Mouse (Mus musculus): ENCODE data around the gene Git1. TPM values are rescaled to one million over a fixed set of nuclear protein-coding genes. Genes with fewer than 3 reads are reported as not detected.

The Git1 gene
- polyA plus RNA-seq, 1 experiment, result 16.1 TPM

GRCm38 (mm10) chr11:77468397-77468796, 25.0 kb upstream of the Git1 start:
- Histone ChIP-seq H3K4me1 (ENCODE audit: control insufficient read depth, insufficient read depth, low read length) (no peaks in the 10 kb centered on the region), H3K27ac (ENCODE audit: control insufficient read depth, insufficient read depth, low read depth, low read length, poor library complexity) (no peak overlapping the region), H3K4me3 (replicated peaks; ENCODE audit: control insufficient read depth, low read depth, low read length) (no peak overlapping the region)
- no peak for TF ChIP-seq CTCF (IDR thresholded peaks at IDR 0.05; ENCODE audit: control insufficient read depth, insufficient read depth, low read length)
- no peak for TF ChIP-seq POLR2A (IDR thresholded peaks at IDR 0.05; ENCODE audit: borderline replicate concordance, control insufficient read depth, low read depth, low read length)
- 83% methylated on average over 9 of the region's 9 CpGs for WGBS

- Histone ChIP-seq H3K4me1 (ENCODE audit: control insufficient read depth, insufficient read depth, low read length) (no peaks in the 10 kb centered on the region), H3K27ac (ENCODE audit: control insufficient read depth, insufficient read depth, low read depth, low read length, poor library complexity) (no peak overlapping the region), H3K4me3 (replicated peaks; ENCODE audit: control insufficient read depth, low read depth, low read length) (no peak overlapping the region)
- TF ChIP-seq CTCF (IDR thresholded peaks at IDR 0.05; ENCODE audit: control insufficient read depth, insufficient read depth, low read length), result no peak
- WGBS, result 95% methylated on average over 29 of the region's 29 CpGs
Observed at GRCm38 (mm10) chr11:77471407-77471806, 22.0 kb upstream of the Git1 start.

- H3K4me3 ChIP-seq (replicated peaks; ENCODE audit: control insufficient read depth, low read depth, low read length), result no peak overlapping the region
- H3K27ac ChIP-seq (ENCODE audit: control insufficient read depth, insufficient read depth, low read depth, low read length, poor library complexity), result no peak overlapping the region
- WGBS, result 92% methylated on average over 16 of the region's 16 CpGs
- no peak for TF ChIP-seq POLR2A (IDR thresholded peaks at IDR 0.05; ENCODE audit: borderline replicate concordance, control insufficient read depth, low read depth, low read length)
- no peak for TF ChIP-seq CTCF (IDR thresholded peaks at IDR 0.05; ENCODE audit: control insufficient read depth, insufficient read depth, low read length)
- no peaks in the 10 kb centered on the region for H3K4me1 ChIP-seq (ENCODE audit: control insufficient read depth, insufficient read depth, low read length)
Observed at GRCm38 (mm10) chr11:77472775-77473174, 20.6 kb upstream of the Git1 start.

DNA sequence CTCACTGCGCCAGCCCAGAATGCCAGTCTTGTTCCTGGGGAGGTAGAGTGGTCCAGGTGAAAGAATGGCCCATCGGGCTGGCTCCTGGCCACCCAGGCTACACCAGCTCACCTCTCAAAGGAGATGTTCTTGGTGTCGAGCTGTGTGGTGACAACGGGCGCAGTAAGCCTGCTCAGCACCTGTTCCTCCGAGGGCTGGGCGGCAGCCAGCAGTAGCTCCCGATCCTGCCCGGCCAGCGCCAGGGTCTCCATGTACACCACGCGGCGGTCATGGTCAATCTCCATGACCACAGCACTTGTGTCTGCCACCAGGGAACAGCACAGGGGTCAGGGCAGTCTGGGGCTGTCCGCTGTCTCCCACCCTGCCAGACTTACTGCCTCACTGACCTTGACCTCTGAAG, 17.1 kb upstream of the Git1 start:
- no peak overlapping the region for H3K27ac ChIP-seq (ENCODE audit: control insufficient read depth, insufficient read depth, low read depth, low read length, poor library complexity)
- TF ChIP-seq CTCF (IDR thresholded peaks at IDR 0.05; ENCODE audit: control insufficient read depth, insufficient read depth, low read length) (no peak), POLR2A (IDR thresholded peaks at IDR 0.05; ENCODE audit: borderline replicate concordance, control insufficient read depth, low read depth, low read length) (0 out of 2 replicates have a peak, but pooled peaks have one; percentile 16)
- no peaks in the 10 kb centered on the region for H3K4me1 ChIP-seq (ENCODE audit: control insufficient read depth, insufficient read depth, low read length)
- WGBS, result 93% methylated on average over 14 of the region's 14 CpGs
- H3K4me3 ChIP-seq (replicated peaks; ENCODE audit: control insufficient read depth, low read depth, low read length), result no peak overlapping the region

GRCm38 (mm10) chr11:77476895-77477294, 16.5 kb upstream of the Git1 start:
- TF ChIP-seq POLR2A (IDR thresholded peaks at IDR 0.05; ENCODE audit: borderline replicate concordance, control insufficient read depth, low read depth, low read length), result no peak
- TF ChIP-seq CTCF (IDR thresholded peaks at IDR 0.05; ENCODE audit: control insufficient read depth, insufficient read depth, low read length), result no peak
- 86% methylated on average over 6 of the region's 6 CpGs for WGBS
- no peaks in the 10 kb centered on the region for H3K4me1 ChIP-seq (ENCODE audit: control insufficient read depth, insufficient read depth, low read length)
- no peak overlapping the region for H3K4me3 ChIP-seq (replicated peaks; ENCODE audit: control insufficient read depth, low read depth, low read length)
- H3K27ac ChIP-seq (ENCODE audit: control insufficient read depth, insufficient read depth, low read depth, low read length, poor library complexity), result no peak overlapping the region

DNA sequence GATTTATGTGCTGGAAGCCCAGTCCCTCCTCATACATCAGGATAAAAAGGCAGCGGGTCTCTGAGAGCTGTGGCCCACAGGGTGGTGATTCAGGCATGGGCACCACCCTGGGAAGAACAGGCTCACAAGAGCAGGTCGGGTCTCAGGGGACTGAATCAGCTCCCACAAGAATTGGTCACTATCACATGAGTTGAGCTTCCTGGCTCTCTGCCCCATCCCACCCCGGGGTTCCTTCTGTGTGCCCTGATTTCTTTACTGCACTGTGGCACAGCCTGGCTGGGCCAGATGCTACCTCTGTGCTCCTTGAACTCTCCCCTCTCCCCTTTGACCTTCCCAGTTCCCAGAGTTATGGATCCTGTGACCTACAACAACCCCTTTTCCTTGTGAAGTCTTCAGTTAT, 10.3 kb upstream of the Git1 start:
- Histone ChIP-seq H3K4me3 (replicated peaks; ENCODE audit: control insufficient read depth, low read depth, low read length) (no peak overlapping the region), H3K27ac (ENCODE audit: control insufficient read depth, insufficient read depth, low read depth, low read length, poor library complexity) (no peak overlapping the region), H3K4me1 (ENCODE audit: control insufficient read depth, insufficient read depth, low read length) (peaks cover 3% of the 10 kb centered on the region)
- 44% methylated on average over 3 of the region's 3 CpGs for WGBS
- TF ChIP-seq POLR2A (IDR thresholded peaks at IDR 0.05; ENCODE audit: borderline replicate concordance, control insufficient read depth, low read depth, low read length) (no peak), CTCF (IDR thresholded peaks at IDR 0.05; ENCODE audit: control insufficient read depth, insufficient read depth, low read length) (no peak)

DNA sequence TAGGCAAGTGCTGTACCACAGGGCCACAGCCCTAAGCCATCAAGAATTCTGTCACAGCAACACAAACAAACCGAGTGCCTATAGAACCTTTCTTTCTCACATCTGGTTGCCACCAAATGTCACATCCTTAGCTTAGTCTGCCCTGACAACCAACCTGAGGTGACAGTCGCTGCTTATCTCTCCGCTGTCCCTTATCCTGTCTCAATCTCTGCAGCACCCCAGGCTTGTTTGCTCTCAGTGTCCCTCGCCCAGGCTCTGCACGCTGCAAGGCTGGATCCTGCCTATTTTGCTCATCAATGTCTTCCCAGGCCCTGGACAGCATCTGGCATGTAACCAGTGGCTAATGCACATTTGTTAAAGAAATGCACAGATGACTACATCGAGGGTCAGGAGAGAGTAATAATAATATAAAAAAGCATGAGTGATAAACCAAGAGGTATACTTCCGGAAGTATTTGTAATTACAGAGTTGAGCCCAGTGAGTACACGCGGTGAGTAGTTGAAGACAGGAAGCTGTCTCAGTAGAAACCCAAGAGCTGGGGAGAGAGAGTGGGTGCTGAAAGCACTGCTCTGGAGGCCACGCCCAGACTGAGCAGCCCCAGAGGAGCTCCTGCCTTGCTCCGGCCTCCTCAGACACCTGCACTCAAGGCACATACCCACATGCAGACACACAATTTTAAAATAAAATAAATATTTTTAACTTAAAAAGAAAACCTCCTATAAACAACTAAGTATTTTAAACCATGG, 9.7 kb upstream of the Git1 start:
- H3K4me1 ChIP-seq (ENCODE audit: control insufficient read depth, insufficient read depth, low read length), result peaks cover 3% of the 10 kb centered on the region
- no peak for TF ChIP-seq CTCF (IDR thresholded peaks at IDR 0.05; ENCODE audit: control insufficient read depth, insufficient read depth, low read length)
- no peak for TF ChIP-seq POLR2A (IDR thresholded peaks at IDR 0.05; ENCODE audit: borderline replicate concordance, control insufficient read depth, low read depth, low read length)
- 0 out of 2 replicates have a peak overlapping the region, but pooled peaks have one; percentile 33 for H3K27ac ChIP-seq (ENCODE audit: control insufficient read depth, insufficient read depth, low read depth, low read length, poor library complexity)
- WGBS, result 40% methylated on average over 11 of the region's 11 CpGs
- H3K4me3 ChIP-seq (replicated peaks; ENCODE audit: control insufficient read depth, low read depth, low read length), result no peak overlapping the region

GRCm38 (mm10) chr11:77485229-77485628, 8.1 kb upstream of the Git1 start:
- Histone ChIP-seq H3K4me3 (replicated peaks; ENCODE audit: control insufficient read depth, low read depth, low read length) (no peak overlapping the region), H3K27ac (ENCODE audit: control insufficient read depth, insufficient read depth, low read depth, low read length, poor library complexity) (no peak overlapping the region), H3K4me1 (ENCODE audit: control insufficient read depth, insufficient read depth, low read length) (peaks cover 3% of the 10 kb centered on the region)
- TF ChIP-seq CTCF (IDR thresholded peaks at IDR 0.05; ENCODE audit: control insufficient read depth, insufficient read depth, low read length) (no peak), POLR2A (IDR thresholded peaks at IDR 0.05; ENCODE audit: borderline replicate concordance, control insufficient read depth, low read depth, low read length) (no peak)
- WGBS, result 82% methylated on average over 6 of the region's 6 CpGs

GRCm38 (mm10) chr11:77486798-77487197, 6.6 kb upstream of the Git1 start:
- 56% methylated on average over 5 of the region's 5 CpGs for WGBS
- peaks cover 5% of the 10 kb centered on the region for H3K4me1 ChIP-seq (ENCODE audit: control insufficient read depth, insufficient read depth, low read length)
- TF ChIP-seq CTCF (IDR thresholded peaks at IDR 0.05; ENCODE audit: control insufficient read depth, insufficient read depth, low read length), result no peak
- TF ChIP-seq POLR2A (IDR thresholded peaks at IDR 0.05; ENCODE audit: borderline replicate concordance, control insufficient read depth, low read depth, low read length), result no peak

More at GRCm38 (mm10) chr11:77486798-77487197, 6.6 kb upstream of the Git1 start:
- H3K4me3 ChIP-seq (replicated peaks; ENCODE audit: control insufficient read depth, low read depth, low read length), result no peak overlapping the region
- H3K27ac ChIP-seq (ENCODE audit: control insufficient read depth, insufficient read depth, low read depth, low read length, poor library complexity), result no peak overlapping the region

Data from bone marrow, adult 2 months (tissue).